Mouse (Mus musculus) brain, embryonic 14.5 days (tissue): ENCODE data around the gene Ror2. TPM values are rescaled to one million over a fixed set of nuclear protein-coding genes. Genes with fewer than 3 reads are reported as not detected.

ENCODE experiments used
- DNase-seq: peaks from one replicate; pipeline ENCODE4 v3.0.0-alpha.2; 2011; ENCODE audit warnings: low read depth
- CTCF ChIP-seq: fragments of 200-500 bp; IDR thresholded peaks from 2 replicates; pipeline ENCODE4 v1.5.1; 2012; ENCODE audit warnings: inconsistent platforms, mild to moderate bottlenecking, moderate library complexity, borderline replicate concordance; ENCODE audit not compliant: insufficient read depth, insufficient read length; ENCODE audit errors: extremely low read depth
- POLR2A ChIP-seq: fragments of 200-500 bp; IDR thresholded peaks from 2 replicates; pipeline ENCODE4 v1.6.1; 2012; ENCODE audit warnings: mild to moderate bottlenecking, inconsistent platforms, borderline replicate concordance; ENCODE audit not compliant: poor library complexity, insufficient read depth, insufficient read length, severe bottlenecking; ENCODE audit errors: extremely low read depth
- polyA plus RNA-seq: library from polyadenylated mRNA; depleted of rRNA; stranded (reverse); fragments of >200 nt; gene quantifications from 2 replicates; pipeline ENCODE4 v1.2.3, GENCODE M21; 2012

The Ror2 gene
- polyA plus RNA-seq, 1 experiment, result 7.4 TPM

GRCm38 (mm10) chr13:53293065-53293464, 7.1 kb upstream of the Ror2 start:
- no peak for DNase-seq

DNA sequence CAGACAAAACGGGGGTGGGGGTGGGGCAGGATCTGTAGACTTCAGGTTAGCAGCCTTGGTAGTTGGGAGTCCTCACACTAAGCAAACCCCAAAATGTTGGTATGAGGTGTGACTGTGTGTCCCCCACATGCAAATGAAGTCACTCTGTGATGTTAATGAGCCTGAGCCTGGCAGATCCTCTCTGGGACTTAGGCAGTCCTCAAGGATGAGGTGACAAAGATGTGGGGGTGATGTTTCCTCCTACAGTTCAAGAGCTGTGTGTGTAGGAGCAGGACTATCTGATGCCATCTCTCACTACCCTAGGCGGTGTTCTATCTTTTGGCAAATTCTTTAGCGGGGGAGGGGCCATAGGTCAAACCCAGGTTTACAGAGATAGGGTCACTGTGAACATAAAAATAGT, 6.3 kb upstream of the Ror2 start:
- no peak for TF ChIP-seq CTCF
- no peak for TF ChIP-seq POLR2A
- no peak for DNase-seq

More at GRCm38 (mm10) chr13:53293065-53293464, 7.1 kb upstream of the Ror2 start:
- TF ChIP-seq POLR2A (no peak), CTCF (no peak)

- no peak for TF ChIP-seq POLR2A
- TF ChIP-seq CTCF, result no peak
- peak; percentile 61 for DNase-seq
Observed at GRCm38 (mm10) chr13:53285261-53285755, 616 bp downstream of the Ror2 start.

GRCm38 (mm10) chr13:53284740-53285191, 1.2 kb downstream of the Ror2 start:
- TF ChIP-seq POLR2A, result no peak
- TF ChIP-seq CTCF, result no peak
- no peak for DNase-seq

DNA sequence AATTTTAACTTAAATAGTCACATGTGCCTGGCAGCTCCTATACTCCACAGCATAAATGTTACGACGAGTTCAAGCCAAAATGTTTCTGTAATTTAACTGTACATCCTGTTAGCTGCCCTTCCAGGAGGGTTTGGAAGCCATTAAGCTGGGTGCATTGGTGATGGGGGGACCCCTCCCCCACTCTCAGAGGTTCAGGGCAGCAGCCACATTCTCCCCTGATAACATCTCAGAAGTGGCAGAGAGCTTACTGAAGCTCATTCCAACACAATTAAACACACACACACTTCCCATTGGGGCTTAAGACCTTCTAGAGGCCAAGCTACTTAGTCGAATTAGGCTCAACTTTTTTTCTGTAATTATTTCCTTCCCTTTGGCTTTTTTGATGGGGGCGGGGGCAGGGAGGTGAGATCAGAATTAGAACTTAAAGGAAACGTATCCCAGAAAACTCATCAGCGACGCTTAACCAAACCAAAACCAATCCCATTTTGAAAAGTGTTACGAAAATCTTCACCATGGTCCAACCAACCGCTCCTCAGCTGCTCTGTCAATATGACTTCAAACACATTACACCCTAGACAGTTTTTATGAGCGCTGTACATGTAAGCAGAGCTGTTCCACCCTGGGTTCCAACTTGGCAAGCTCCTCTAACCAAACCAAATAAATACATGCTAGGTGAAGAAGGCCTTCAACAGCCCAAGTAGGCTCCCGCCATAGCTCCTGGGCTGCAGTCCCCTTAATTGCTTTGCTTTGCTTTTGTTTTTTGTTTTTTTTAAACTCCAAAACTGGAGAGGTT, 4.1 kb downstream of the Ror2 start:
- no peak for DNase-seq
- TF ChIP-seq POLR2A (no peak), CTCF (no peak)

- DNase-seq, result no peak
- TF ChIP-seq CTCF (no peak), POLR2A (no peak)
Observed at GRCm38 (mm10) chr13:53278908-53279307, 7.0 kb downstream of the Ror2 start.

- no peak for DNase-seq
- TF ChIP-seq CTCF, result no peak
- TF ChIP-seq POLR2A, result no peak
Observed at GRCm38 (mm10) chr13:53276381-53276780, 9.5 kb downstream of the Ror2 start.

DNA sequence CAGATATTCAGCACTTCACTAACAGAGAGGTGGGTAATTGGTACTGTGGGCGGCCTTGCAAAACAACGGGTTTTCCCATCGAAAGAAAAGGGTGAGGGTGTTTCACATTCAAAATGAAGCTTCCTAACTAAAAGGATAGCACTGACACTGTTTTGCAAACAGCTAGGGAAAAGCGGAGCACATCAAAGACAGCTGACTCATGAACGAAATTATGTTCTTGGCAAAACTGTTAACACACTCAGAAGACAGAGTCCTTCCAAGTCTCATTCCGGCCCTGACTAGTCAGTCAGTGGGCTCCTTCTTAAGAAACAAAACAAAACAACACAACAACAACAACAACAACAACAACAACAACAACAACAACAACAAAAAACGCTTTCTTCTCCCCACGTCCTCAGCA, 10.1 kb downstream of the Ror2 start:
- TF ChIP-seq POLR2A (no peak), CTCF (no peak)
- DNase-seq, result peak; percentile 40

DNA sequence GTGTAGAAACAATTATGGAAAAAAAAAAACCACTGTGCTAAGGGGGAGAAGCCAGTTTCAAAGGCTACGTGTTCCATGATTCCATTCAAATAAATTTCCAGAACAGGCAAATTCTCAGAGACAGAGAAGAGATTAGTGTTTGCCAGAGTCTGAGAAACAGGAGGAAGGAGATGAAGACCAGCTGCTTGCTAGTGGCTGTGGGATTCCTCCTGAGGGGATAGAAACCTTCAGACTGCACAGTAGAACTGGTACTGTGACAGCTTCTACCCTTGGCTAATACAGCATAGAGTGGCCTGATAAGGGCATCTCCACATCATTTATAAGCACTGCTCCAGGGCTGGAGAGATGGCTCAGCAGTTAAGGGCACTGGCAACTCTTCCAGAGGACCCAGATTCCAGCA, 11.2 kb downstream of the Ror2 start:
- DNase-seq, result no peak
- no peak for TF ChIP-seq CTCF
- TF ChIP-seq POLR2A, result no peak

GRCm38 (mm10) chr13:53271595-53271994, 14.3 kb downstream of the Ror2 start:
- DNase-seq, result no peak
- TF ChIP-seq CTCF, result no peak

- no peak for TF ChIP-seq POLR2A
- TF ChIP-seq CTCF, result no peak
Observed at GRCm38 (mm10) chr13:53270549-53270948, 15.4 kb downstream of the Ror2 start.

GRCm38 (mm10) chr13:53268541-53268940, 17.4 kb downstream of the Ror2 start:
- TF ChIP-seq POLR2A (no peak), CTCF (no peak)

More at GRCm38 (mm10) chr13:53270549-53270948, 15.4 kb downstream of the Ror2 start:
- DNase-seq, result no peak

More at GRCm38 (mm10) chr13:53268541-53268940, 17.4 kb downstream of the Ror2 start:
- DNase-seq, result peak; percentile 84
